Mouse (Mus musculus): ENCODE results near the gene Ndufaf4. TPM values are rescaled to one million over a fixed set of nuclear protein-coding genes. Genes with fewer than 3 reads are reported as not detected.
A peak's percentile ranks its signal among the peaks of the same experiment; 100 is the strongest.
"Not testable (repeated sequence)": the region's sequence is repeated elsewhere in the genome, so short reads cannot be mapped to it uniquely, and the experiment has no call there.

The Ndufaf4 gene
- 69.6 and 79.0 TPM in 2 replicates for polyA plus RNA-seq (2014; fragmentation: Nextera tagmentation; extraction: Ambion mirVana)

DNA sequence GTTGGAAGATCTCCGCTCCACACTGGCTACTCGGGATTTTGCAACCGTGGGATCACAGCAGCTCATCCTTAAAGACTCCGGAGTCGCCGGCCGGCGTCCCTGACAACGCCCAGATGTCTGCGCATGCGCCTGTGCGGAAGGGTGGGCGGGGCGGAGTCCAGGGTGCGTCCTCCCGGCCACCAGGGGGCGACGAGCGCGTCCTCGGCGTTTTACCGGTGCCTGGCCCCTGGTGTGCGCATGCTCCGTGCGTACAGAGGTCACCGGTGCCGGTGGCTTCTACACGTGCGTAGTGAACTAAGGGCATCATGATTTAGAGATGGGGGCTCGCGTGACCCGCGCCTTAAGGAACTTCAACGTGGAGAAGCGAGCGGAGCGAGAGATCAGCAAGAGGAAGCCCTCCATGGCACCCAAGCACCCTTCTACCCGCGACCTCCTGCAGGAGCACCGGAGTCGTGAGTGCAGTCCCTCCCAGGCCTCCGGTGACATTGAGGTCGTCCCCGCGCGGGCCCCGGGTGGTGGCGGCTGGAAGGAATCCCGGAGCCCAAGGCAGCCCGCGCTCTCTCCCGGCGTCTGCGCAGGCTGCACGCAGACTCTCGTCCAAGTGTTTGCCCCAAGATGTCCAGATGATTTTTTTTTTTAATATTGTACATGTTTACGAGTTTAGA, at the start of gene Ndufaf4:
TSS of gene Ndufaf4 (plus strand) at position 233 of the 665 bp plus-strand sequence.
- H3K4me2 ChIP-seq = peak within 1 kb of the TSS; percentile 69
- H3K4me3 ChIP-seq (ENCODE audit: low read depth, low read length) = peak within 1 kb of the TSS; percentile 50
- DNase-seq (ENCODE audit: low spot score, missing footprints) (peak; percentile 100), ATAC-seq (ENCODE audit: low FRiP score) (peak; percentile 98)
- no peaks in the 10 kb centered on the region for H3K27me3 ChIP-seq (ENCODE audit: control insufficient read depth, insufficient read depth, low read length)
- no peak within 1 kb of the TSS for H3K27ac ChIP-seq (ENCODE audit: low read depth, low read length)
- under 1% methylated on average over 56 of the region's 58 CpGs for WGBS
- no peaks in the 10 kb centered on the region for H3K9me3 ChIP-seq (ENCODE audit: control insufficient read depth, low read length)
- peaks cover 3% of the 10 kb centered on the region; the same call in 1 of the 2 replicates for H3K36me3 ChIP-seq (ENCODE audit: control insufficient read depth, insufficient read depth, low read length)
- H3K4me1 ChIP-seq (ENCODE audit: control insufficient read depth, insufficient read depth, low read length) = peaks cover 3% of the 10 kb centered on the region; the same call in 1 of the 2 replicates
- H3K9ac ChIP-seq (ENCODE audit: low read length) = peak within 1 kb of the TSS; percentile 67

DNA sequence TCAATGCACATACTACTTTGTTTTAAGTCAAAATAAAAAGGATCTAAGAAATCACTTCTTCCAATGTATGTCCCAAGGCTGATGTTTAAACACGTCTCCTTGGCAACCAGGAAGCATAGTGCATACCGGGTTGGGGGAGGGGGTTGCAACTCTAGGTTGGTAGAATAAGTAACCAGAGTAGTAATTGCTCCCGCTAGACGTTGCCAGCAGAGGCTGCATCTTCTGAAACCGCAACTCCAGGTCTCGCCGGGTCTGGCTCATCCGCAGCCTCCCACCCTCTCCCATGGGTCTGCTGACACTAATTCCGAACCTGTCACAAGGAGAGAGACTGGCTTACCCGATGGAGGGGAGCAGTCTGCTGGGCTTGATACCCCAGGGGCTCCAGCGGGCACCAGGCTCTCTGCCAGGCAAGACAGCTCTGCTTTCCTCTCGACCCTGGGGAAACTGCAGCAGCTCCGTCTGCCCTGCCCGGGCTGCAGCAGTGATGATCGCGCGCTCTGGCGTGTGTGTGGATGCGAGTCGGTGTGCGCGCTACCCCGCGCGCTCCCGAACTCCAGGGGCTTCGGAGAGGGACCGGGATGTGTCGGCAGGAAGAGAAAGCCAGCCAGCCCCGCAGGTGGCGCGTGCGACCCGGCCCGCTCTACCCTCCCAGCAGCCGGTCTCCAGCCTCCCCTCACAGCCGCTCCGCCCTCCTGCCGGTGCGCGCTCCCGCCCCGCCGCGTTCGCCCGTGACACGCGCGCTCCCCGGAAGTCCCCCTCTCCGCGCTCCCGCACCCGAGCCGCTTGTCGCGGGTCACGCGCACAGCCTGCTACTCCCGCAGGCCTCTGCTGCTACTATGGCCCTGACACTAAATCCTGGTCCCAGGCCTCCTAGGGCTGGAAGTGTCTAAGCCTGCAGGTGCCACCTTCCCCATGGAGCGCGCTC, 47.2 kb upstream of the Ndufaf4 start, which contains the start of gene Klhl32:
TSS of gene Klhl32 (minus strand) at position 724 of the 925 bp plus-strand sequence.
- Histone ChIP-seq H3K4me3 (ENCODE audit: low read depth, low read length) (peak within 1 kb of the TSS; percentile 44), H3K9ac (ENCODE audit: low read length) (peak within 1 kb of the TSS; percentile 65), H3K4me2 (peak within 1 kb of the TSS; percentile 67), H3K9me3 (ENCODE audit: control insufficient read depth, low read length) (no peaks in the 10 kb centered on the region), H3K27me3 (ENCODE audit: control insufficient read depth, insufficient read depth, low read length) (no peaks in the 10 kb centered on the region), H3K4me1 (ENCODE audit: control insufficient read depth, insufficient read depth, low read length) (peaks cover 7% of the 10 kb centered on the region), H3K27ac (ENCODE audit: low read depth, low read length) (peak within 1 kb of the TSS; percentile 45), H3K36me3 (ENCODE audit: control insufficient read depth, insufficient read depth, low read length) (no peaks in the 10 kb centered on the region)
- peak; percentile 99 for DNase-seq (ENCODE audit: low spot score, missing footprints)
- ATAC-seq (ENCODE audit: low FRiP score) = peak; percentile 98
- under 1% methylated on average over 59 of the region's 63 CpGs for WGBS

- no peak for ATAC-seq (ENCODE audit: low FRiP score)
- H3K27ac ChIP-seq (ENCODE audit: low read depth, low read length) = no peak overlapping the region
- 53% methylated on average over 6 of the region's 6 CpGs for WGBS
- H3K36me3 ChIP-seq (ENCODE audit: control insufficient read depth, insufficient read depth, low read length) = no peaks in the 10 kb centered on the region
- no peaks in the 10 kb centered on the region for H3K27me3 ChIP-seq (ENCODE audit: control insufficient read depth, insufficient read depth, low read length)
- no peak overlapping the region for H3K4me2 ChIP-seq
- no peaks in the 10 kb centered on the region for H3K4me1 ChIP-seq (ENCODE audit: control insufficient read depth, insufficient read depth, low read length)
- no peaks in the 10 kb centered on the region for H3K9me3 ChIP-seq (ENCODE audit: control insufficient read depth, low read length)
- DNase-seq (ENCODE audit: low spot score, missing footprints) = no peak
- H3K4me3 ChIP-seq (ENCODE audit: low read depth, low read length) = no peak overlapping the region
- H3K9ac ChIP-seq (ENCODE audit: low read length) = no peak overlapping the region
Measured at GRCm38 (mm10) chr4:24865691-24866090, 32.2 kb upstream of the Ndufaf4 start.

- Histone ChIP-seq H3K4me3 (ENCODE audit: low read depth, low read length) (no peak overlapping the region), H3K36me3 (ENCODE audit: control insufficient read depth, insufficient read depth, low read length) (no peaks in the 10 kb centered on the region), H3K9ac (ENCODE audit: low read length) (no peak overlapping the region), H3K27ac (ENCODE audit: low read depth, low read length) (no peak overlapping the region), H3K9me3 (ENCODE audit: control insufficient read depth, low read length) (no peaks in the 10 kb centered on the region), H3K27me3 (ENCODE audit: control insufficient read depth, insufficient read depth, low read length) (no peaks in the 10 kb centered on the region), H3K4me2 (no peak overlapping the region), H3K4me1 (ENCODE audit: control insufficient read depth, insufficient read depth, low read length) (no peaks in the 10 kb centered on the region)
- ATAC-seq (ENCODE audit: low FRiP score) = no peak
- WGBS = 73% methylated on average over 4 of the region's 4 CpGs
- no peak for DNase-seq (ENCODE audit: low spot score, missing footprints)
Measured at GRCm38 (mm10) chr4:24869230-24869629, 28.7 kb upstream of the Ndufaf4 start.

DNA sequence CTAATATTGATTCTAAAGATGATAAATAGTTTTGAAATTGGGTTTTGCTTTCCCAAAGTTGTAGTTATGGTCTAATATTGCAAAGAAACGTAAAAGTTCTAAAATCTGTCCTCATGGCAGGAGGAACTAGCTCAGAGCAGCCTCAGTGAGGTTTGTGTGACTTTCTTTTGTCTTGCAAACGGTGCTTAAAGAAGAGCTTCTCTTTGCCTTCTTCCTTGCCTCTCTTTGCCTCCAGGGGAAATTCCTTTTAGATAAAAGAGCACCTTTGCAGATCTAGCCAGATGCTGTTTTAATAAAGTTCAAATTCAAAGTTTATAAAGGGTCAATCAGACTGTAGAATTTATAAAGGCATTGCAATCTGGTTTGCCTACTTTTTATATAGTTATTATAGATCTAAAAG, 8.5 kb upstream of the Ndufaf4 start:
- not testable (repeated sequence) for H3K9me3 ChIP-seq (ENCODE audit: control insufficient read depth, low read length); DNase-seq (ENCODE audit: low spot score, missing footprints); H3K27me3 ChIP-seq (ENCODE audit: control insufficient read depth, insufficient read depth, low read length); H3K9ac ChIP-seq (ENCODE audit: low read length); H3K4me3 ChIP-seq (ENCODE audit: low read depth, low read length); H3K27ac ChIP-seq (ENCODE audit: low read depth, low read length); ATAC-seq (ENCODE audit: low FRiP score); H3K4me1 ChIP-seq (ENCODE audit: control insufficient read depth, insufficient read depth, low read length); H3K4me2 ChIP-seq; H3K36me3 ChIP-seq (ENCODE audit: control insufficient read depth, insufficient read depth, low read length)
- WGBS = 28% methylated on average over 2 of the region's 2 CpGs

DNA sequence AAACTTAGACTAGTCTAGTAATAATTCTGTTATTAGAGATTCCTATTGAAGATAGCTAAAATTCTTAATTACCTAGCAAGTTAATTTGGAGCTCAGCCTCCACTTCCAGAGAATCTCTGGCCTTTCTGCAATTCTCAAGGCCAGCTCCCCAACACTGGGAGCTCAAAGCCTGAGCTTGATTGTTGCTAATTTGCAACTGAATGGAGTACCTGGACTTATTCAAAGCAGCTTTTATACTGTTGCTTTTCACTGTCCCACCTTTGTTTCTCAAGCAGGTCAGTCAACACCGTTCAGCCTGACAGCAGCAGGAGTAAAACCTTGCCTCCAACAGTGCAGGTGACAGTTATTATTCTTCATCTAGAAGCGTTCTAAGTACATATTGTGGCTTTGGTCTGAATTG, 5.6 kb upstream of the Ndufaf4 start:
- not testable (repeated sequence) for DNase-seq (ENCODE audit: low spot score, missing footprints); H3K27me3 ChIP-seq (ENCODE audit: control insufficient read depth, insufficient read depth, low read length); ATAC-seq (ENCODE audit: low FRiP score); H3K36me3 ChIP-seq (ENCODE audit: control insufficient read depth, insufficient read depth, low read length); H3K4me1 ChIP-seq (ENCODE audit: control insufficient read depth, insufficient read depth, low read length); H3K4me3 ChIP-seq (ENCODE audit: low read depth, low read length); H3K27ac ChIP-seq (ENCODE audit: low read depth, low read length); H3K9ac ChIP-seq (ENCODE audit: low read length); H3K4me2 ChIP-seq; H3K9me3 ChIP-seq (ENCODE audit: control insufficient read depth, low read length)
- 82% methylated on average over 2 of the region's 2 CpGs for WGBS

GRCm38 (mm10) chr4:24894625-24895024, 3.3 kb upstream of the Ndufaf4 start:
- 84% methylated on average over 4 of the region's 4 CpGs for WGBS
- peaks cover 3% of the 10 kb centered on the region; the same call in 1 of the 2 replicates for H3K4me1 ChIP-seq (ENCODE audit: control insufficient read depth, insufficient read depth, low read length)

DNA sequence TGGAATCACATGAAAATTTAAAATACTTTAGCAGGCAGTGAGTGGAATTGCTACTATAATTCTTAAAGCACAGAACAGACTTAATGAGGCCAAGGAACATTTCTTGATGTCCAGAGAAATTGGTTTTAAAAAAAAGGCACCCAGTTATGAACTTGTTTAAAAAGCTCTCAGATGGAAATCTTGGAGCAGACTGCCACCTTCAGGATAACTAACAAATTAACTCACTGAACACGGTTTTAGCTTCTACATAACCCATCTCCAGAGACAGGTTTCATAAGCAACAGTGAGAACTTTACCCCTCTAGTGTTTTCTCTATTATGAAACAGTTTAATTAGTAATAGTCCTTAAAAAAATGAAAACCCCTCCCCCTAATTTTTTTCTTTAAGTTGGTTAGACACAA, 1.1 kb upstream of the Ndufaf4 start:
- Histone ChIP-seq H3K36me3 (ENCODE audit: control insufficient read depth, insufficient read depth, low read length) (peaks cover 3% of the 10 kb centered on the region; the same call in 1 of the 2 replicates), H3K27me3 (ENCODE audit: control insufficient read depth, insufficient read depth, low read length) (no peaks in the 10 kb centered on the region), H3K9ac (ENCODE audit: low read length) (no peak overlapping the region), H3K4me2 (no peak overlapping the region), H3K4me1 (ENCODE audit: control insufficient read depth, insufficient read depth, low read length) (peaks cover 3% of the 10 kb centered on the region; the same call in 1 of the 2 replicates), H3K9me3 (ENCODE audit: control insufficient read depth, low read length) (no peaks in the 10 kb centered on the region), H3K27ac (ENCODE audit: low read depth, low read length) (no peak overlapping the region), H3K4me3 (ENCODE audit: low read depth, low read length) (no peak overlapping the region)
- WGBS = 0% methylated on average over 1 of the region's 1 CpGs
- no peak; the same call in 1 of the 2 replicates for ATAC-seq (ENCODE audit: low FRiP score)
- DNase-seq (ENCODE audit: low spot score, missing footprints) = peak; percentile 89

More at GRCm38 (mm10) chr4:24894625-24895024, 3.3 kb upstream of the Ndufaf4 start:
- no peaks in the 10 kb centered on the region for H3K27me3 ChIP-seq (ENCODE audit: control insufficient read depth, insufficient read depth, low read length)
- H3K27ac ChIP-seq (ENCODE audit: low read depth, low read length) = no peak overlapping the region
- H3K36me3 ChIP-seq (ENCODE audit: control insufficient read depth, insufficient read depth, low read length) = no peaks in the 10 kb centered on the region
- DNase-seq (ENCODE audit: low spot score, missing footprints) = no peak
- no peak overlapping the region for H3K9ac ChIP-seq (ENCODE audit: low read length)
- no peak overlapping the region for H3K4me3 ChIP-seq (ENCODE audit: low read depth, low read length)
- no peak for ATAC-seq (ENCODE audit: low FRiP score)
- H3K9me3 ChIP-seq (ENCODE audit: control insufficient read depth, low read length) = no peaks in the 10 kb centered on the region
- H3K4me2 ChIP-seq = no peak overlapping the region

Measured in midbrain, embryonic 11.5 days (tissue).